Mouse (Mus musculus): Measurements from ENCODE around the gene Kctd11.

The Kctd11 gene

DNA sequence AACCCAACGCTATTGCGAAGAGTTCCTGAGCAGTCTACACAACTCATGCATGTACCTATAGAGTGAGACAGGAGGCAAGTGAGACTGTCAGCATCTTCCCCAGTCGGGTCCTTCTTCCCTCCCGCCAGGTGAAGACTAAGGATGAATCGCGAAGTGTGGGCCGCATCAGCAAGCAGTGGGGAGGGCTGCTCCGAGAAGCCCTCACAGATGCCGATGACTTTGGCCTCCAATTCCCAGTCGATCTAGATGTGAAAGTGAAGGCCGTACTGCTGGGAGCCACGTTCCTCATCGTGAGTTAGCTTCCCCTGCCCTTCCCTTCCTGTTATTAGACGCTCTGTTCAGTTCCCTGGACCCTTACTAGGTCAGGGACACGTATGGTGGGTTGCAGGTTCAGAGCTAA is 31.3 kb downstream of the Kctd11 start:
- no peak for DNase-seq (ENCODE audit: extremely low read depth, low read depth, low spot score)

DNA sequence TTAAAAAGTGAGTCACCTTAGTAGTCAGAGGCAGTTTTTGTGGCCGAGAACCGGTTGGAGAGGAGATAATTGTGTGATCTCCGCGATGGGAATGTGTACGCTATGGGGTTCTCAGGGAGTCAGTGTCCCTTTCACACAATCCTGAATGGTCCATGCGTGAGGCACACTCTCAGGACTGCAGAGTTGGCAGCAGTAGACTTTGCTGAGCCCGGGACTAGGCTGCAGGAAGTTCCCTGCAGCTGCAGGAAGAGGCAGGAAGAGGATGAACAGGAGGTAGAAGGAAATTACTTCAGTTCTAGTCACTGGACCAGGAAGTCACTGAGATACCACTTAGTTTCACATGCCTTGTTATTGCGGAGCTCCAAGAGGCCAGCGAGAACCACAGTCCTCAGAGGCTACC is 32.1 kb downstream of the Kctd11 start:
- DNase-seq (ENCODE audit: extremely low read depth, low read depth, low spot score), result no peak

DNA sequence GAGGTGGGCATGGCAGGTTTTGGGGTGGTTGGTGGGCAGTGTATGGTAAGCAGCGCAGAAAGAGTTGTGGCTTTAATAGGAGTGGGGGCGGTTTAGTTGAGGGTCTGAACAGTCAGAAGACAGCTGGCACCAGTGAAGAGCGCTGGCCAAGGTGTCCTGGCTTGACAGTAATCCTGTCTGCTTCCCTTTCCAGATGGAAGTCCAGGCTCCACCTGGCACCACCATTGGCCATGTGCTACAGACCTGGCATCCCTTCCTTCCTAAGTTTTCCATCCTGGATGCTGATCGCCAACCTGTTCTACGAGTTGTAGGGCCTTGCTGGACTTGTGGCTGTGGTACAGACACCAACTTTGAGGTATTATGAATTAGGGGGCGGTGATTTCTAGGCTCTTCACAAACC is 33.2 kb downstream of the Kctd11 start:
- no peak for DNase-seq (ENCODE audit: extremely low read depth, low read depth, low spot score)

DNA sequence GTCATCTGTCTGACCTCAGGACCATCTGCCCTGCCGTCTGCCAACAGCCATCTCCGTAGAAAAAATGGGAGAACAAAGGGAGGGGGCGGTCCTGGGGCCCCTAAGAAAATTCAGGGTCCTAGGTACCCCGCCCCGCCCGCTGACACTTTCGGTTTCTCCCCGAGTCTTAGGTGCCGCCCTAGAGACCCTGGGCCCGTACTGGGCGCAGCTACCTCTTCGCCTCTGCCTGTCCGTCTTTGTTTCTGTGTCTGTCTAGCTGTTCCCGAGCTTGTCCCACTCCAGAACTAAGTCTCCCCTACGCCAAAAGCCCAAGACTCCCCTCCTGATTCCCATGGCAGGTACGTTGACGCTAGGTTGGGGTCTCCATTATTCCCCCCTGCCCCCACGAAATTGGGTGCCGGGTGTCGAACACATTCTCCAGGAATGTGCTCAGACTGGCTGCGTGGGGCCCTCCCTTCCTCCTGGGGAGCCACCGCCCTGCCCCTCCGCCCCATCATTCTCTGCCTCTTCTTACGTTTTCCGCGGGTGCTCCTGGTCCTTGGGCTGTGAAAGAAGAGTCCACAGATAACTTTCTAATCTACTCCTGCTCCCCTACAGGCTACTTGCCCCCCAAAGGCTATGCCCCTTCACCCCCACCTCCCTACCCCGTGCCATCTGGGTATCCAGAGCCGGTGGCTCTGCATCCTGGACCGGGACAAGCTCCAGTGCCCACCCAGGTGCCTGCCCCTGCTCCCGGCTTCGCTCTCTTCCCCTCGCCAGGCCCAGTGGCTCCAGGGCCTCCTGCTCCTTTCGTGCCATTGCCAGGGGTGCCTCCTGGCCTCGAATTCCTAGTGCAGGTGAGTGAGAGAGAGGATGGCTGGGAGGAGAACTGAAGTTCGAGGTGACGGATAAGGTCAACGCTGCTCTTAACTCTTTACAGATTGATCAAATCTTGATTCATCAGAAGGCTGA is 34.2 kb downstream of the Kctd11 start:
- no peak for DNase-seq (ENCODE audit: extremely low read depth, low read depth, low spot score)

DNA sequence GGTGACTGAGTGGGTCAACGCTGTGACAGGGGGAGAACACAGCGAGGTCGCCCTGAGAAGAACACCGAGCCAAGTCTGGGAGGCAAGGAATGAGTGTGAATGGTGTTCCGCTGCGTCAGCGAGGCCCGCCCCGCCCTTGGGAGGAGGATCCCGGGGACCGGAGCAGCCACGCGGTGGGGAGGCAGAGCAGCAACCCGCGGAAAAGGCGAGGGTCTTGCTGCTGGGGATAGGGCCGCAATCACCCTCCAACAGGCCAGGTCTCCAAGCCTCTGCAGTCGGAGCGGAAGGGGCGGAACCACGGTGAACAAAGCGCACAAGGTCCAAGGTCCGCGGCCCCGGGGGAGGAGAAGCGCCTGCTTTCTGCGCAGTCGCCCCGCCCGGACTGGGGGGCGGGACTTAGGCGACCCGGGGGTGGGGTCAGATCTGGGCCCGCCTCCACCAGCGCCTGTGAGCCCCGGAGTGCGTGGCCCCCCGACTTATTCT is 35.0 kb downstream of the Kctd11 start, which contains the start of gene Plscr3:
Gene Plscr3, plus strand, starts transcription at position 179 of the 483 bp plus-strand sequence.
- DNase-seq (ENCODE audit: extremely low read depth, low read depth, low spot score), result no peak

DNA sequence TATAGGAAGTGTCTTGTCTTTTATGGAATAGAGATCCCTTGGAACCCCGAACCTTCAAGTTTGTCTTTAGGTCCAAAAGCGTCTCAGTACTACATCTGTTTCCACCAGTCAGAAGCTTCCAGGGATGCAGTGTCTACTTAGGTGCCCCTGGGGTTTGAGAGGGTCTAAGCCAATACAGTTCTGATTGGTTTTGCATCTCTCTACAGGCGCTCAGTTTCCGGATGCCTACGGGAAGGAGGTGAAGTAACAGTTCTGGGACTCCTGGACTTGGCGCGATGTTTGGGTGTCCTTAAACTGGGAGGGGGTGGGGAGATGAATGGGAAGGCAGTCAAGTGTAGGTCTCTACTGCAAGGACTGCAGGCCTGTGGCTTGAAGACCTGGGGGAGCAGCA is 42.5 kb downstream of the Kctd11 start:
- no peak for DNase-seq (ENCODE audit: extremely low read depth, low read depth, low spot score)

DNA sequence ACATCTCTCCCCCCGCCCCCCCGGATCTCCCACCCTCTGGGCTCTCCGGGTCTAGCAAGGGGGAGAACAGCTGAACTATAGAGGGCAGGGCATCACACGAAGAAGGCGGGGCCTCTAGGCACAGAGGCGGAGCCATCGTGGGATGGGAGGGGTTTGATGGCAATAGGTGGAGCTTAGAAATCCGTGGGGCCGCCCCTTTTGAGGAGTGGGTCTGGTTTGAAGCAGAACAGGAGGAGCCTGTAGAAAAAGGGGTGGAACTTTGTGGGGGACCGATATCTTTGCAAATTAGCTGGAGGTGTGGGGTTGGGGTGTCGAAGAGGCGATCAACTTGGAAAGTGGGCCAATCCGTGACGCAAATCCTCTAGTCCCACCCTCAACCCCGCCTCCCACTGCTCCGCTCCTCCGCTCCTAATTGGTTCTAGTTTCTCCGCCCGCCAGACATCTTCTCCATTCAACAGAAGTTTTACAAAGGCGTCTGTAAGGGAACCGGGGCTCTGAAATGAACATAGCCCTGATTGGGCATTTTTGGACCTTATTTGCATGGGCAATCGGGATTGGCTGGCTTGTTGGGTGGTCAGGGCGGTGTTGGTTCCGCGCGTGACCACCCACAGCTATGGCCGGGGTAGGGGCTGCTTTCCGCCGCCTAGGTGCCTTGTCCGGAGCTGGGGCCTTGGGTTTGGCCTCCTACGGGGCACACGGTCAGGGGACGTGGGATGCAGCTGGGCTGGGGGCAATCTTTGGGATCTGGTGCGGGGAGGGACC is 43.1 kb downstream of the Kctd11 start, which contains the start of gene Tmem256:
Gene Tmem256, plus strand, starts transcription at position 563 of the 762 bp plus-strand sequence.
- DNase-seq (ENCODE audit: extremely low read depth, low read depth, low spot score), result peak; percentile 91

DNA sequence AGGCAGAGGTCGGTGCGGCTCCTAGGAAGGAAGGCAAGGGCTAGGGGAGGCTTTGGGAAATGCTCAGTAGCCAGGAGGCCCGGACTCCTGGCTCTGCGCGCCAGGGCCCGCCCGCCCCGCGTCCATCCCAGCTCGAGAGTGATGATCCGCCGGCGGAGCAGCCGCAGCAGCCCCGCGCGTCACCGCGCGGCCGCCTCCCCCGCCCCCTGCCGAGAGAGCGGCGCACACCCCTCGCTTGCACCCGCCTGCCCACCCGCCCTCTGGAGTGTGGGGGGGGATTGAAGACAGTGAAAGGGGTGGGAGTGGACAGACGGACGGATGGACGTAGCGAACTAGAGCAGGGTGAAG is 43.6 kb downstream of the Kctd11 start, which contains the start of gene Nlgn2:
Gene Nlgn2, minus strand, starts transcription at position 181 of the 348 bp plus-strand sequence.
- DNase-seq (ENCODE audit: extremely low read depth, low read depth, low spot score), result no peak

DNA sequence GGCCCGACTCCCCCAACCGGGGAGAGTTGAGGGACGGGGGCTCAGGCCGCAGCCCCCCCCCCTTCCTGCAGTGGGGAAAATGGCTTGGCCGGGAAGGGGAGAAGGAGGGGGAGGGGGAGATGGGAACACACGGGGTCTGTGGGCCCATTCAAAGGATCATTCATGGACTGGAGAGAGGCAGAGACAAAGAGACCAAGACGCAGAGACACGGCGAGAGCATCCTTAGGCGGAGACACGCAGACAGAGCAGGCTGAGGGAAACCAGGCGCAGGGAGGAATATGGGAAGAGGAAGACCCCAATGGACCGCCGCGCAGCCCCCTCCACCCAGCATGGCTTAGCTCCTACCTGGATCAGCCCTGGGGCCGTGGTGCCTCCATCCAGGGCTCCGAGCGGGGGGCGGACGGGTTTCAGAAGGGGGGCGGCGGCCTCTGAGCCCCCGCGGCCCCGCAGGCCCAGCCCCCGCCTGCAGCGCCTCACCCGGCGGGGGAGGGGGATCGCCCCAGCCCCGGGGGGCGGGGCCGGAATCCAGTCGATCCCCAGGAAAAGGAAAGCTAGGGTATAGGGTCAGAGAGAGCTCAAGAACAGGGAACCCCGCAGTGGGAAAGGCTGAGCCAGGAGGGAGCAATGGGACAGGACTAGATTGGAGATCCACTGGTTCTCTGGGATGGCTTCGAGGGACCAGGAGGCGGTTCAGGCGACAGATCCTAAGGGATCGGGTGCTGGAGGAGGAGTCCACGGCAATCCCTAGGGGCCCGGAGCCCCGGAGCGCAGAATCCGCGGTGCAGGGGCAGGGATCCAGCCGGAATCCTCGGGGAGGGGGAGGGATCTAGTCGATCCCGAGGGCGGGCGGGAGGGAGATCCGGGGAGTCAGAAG is 44.3 kb downstream of the Kctd11 start:
- no peak for DNase-seq (ENCODE audit: extremely low read depth, low read depth, low spot score)

DNA sequence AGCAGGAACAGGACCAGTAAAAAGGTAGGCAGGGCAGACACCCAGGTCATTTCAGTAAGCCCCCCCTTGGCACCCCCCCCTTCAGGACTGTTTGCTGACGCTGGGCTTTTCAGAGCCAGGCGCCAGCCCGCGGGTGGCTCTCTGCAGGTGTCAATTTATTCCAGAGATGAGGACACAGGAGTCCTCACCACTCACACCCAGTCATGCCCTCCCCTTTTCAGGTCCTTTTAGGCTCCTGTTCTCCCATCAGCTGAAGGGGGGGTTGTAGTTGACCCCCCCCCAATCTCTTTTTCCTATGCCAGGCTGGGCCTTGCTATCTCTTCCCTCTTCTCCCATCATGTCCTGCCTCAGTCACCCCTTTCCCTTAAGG is 45.3 kb downstream of the Kctd11 start:
- no peak for DNase-seq (ENCODE audit: extremely low read depth, low read depth, low spot score)

DNA sequence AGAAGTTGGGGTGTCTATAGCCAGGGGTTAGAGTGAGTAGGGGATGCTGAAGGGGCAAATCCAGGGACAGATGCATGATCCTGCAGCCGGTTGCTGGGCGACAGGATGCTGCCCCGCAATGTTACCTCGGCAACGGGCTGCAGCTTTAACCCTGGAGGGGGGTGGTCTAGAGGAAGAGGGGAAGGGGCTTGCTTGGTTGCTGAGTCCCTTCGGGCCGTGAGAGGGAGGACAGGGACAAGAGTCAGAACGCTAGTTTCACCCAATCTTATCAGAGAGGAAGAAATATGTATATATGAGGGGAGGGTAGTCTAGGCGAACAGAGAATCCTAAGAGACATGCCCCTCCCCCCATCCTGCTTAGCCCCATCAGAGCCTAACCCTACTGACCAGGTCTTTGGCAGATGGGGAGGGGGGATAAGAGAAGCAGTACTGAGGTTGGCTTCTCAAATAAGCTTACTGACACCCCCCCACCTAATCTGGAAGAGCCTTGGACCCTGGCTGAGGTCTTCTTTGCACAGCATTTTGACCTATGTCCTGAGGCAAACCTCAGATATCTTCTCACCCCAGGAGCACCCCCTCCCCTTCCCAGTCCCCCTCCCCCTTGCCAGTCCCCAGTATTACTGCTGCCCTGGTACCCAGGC is 45.8 kb downstream of the Kctd11 start:
- no peak for DNase-seq (ENCODE audit: extremely low read depth, low read depth, low spot score)

DNA sequence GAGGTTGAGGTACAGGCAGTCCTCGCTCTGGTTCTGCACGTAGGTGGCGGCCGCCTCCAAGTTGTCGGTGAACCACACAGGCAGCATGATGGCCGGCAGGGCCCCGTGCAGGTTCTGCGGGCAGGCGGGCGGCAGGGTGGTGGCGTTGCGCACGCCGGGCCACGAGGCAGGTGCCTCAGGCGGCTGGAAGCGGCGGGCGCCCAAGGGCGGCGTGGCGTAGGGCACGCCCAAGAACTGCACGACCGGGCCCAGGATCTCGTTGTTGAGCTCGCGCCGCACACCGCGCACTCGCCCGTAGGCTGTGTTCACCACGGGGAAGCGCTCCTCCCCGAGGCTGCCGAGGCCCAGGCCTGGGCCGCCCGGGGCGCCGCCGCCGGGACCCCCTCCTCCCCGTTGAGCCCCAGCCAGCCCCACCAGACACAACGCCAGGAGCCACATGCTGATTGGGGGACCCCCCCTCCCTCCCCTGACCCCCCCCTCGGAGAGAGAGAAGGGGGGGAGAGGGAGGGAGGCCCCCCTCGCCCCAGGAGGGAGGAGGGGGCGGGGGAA is 47.1 kb downstream of the Kctd11 start:
- no peak for DNase-seq (ENCODE audit: extremely low read depth, low read depth, low spot score)

DNA sequence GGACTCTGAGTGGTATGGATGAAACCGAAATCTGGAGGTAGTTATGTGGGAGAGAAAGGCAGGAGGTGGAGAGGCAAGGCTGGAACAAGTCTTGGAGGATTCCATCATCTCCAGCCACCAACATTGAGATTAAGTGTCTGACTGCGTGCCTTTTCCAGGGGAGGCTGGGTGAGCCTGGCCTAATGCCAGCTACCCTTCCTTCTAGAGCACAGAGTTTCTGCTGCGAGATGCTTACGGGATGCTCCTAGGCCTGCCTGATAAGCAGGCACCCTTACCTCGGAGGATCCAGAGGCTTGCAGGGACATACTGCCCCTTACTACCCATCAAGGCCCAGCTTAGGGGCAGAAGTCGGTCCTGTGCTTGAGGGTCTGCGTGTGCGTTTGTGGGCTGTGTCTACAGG is 47.7 kb downstream of the Kctd11 start:
- no peak for DNase-seq (ENCODE audit: extremely low read depth, low read depth, low spot score)

DNA sequence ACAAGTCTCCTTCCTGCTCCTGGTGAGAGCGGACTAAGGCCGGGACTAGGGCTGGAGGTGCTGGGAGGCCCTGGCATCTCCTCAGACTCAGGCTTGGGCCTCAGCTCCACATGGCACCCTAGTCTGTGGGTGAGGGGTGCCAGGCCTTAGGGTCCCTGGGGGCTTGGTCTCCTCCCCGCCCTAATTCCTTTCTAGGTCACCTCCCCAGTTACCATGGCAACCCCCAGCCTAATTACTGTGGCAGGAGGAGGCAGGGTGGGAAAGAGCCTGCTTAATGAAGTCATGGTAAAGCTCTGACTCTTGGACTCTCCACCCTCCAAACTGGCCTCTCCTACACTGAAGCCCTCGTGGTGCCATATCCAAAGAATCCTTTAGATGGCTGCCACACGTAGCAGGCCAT is 52.4 kb downstream of the Kctd11 start:
- DNase-seq (ENCODE audit: extremely low read depth, low read depth, low spot score), result no peak
